Mouse (Mus musculus) forebrain, embryonic 10.5 days (tissue): ENCODE data around the gene Itga4. TPM values are rescaled to one million over a fixed set of nuclear protein-coding genes. Genes with fewer than 3 reads are reported as not detected.

Source experiments
- DNase-seq: peaks from one replicate; pipeline ENCODE4 v3.0.0-alpha.2; 2017; ENCODE audit warnings: low spot score; ENCODE audit errors: extremely low spot score
- H3K27ac ChIP-seq: fragments of 300-500 bp; sonication (generic); 2 replicates; pipeline ENCODE4 v1.5.1; 2016; ENCODE audit warnings: mild to moderate bottlenecking
- H3K27me3 ChIP-seq: fragments of 300-500 bp; sonication (generic); 2 replicates; pipeline ENCODE4 v1.6.1; 2016; ENCODE audit warnings: mild to moderate bottlenecking; ENCODE audit not compliant: poor library complexity, severe bottlenecking
- H3K36me3 ChIP-seq: fragments of 300-500 bp; sonication (generic); replicated peaks from 2 replicates; pipeline ENCODE4 v1.6.1; 2016; ENCODE audit warnings: mild to moderate bottlenecking, moderate library complexity
- H3K4me1 ChIP-seq: fragments of 300-500 bp; sonication (generic); 2 replicates; pipeline ENCODE4 v1.6.1; 2016
- H3K4me3 ChIP-seq: fragments of 300-500 bp; sonication (generic); 2 replicates; pipeline ENCODE4 v1.5.1; 2016; ENCODE audit warnings: mild to moderate bottlenecking, moderate library complexity
- H3K9me3 ChIP-seq: fragments of 300-500 bp; sonication (generic); 2 replicates; pipeline ENCODE4 v1.6.1; 2016; ENCODE audit warnings: mild to moderate bottlenecking, moderate library complexity
- WGBS: fragments of 180-500 bp; shearing (Covaris S2); methylation state at CpG from one replicate; pipeline ENCODE4 v1.1.7; 2016; 5-methylcytosine and 5-hydroxymethylcytosine counted together
- polyA plus RNA-seq: library from polyadenylated mRNA; unstranded; fragments of >200 nt; fragmentation: Nextera tagmentation; extraction: Ambion mirVana; gene quantifications from 2 replicates; pipeline ENCODE4 v1.2.1, GENCODE M21; 2016

Gene Itga4
- polyA plus RNA-seq, 1 experiment from 2014 or later: 6.4 TPM

GRCm38 (mm10) chr2:79369905-79370304 is 114.7 kb downstream of the Itga4 start:
- Histone ChIP-seq H3K27ac (no peak overlapping the region), H3K27me3 (peaks cover under 1% of the 10 kb centered on the region; the same call in 1 of the 2 replicates), H3K36me3 (no peaks in the 10 kb centered on the region), H3K4me1 (peaks cover 15% of the 10 kb centered on the region), H3K9me3 (no peaks in the 10 kb centered on the region), H3K4me3 (no peak overlapping the region)
- DNase-seq: no peak
- 84% methylated on average over 4 of the region's 4 CpGs for WGBS

- Histone ChIP-seq H3K36me3 (no peaks in the 10 kb centered on the region), H3K9me3 (no peaks in the 10 kb centered on the region), H3K4me3 (no peak overlapping the region), H3K27me3 (peaks cover 10% of the 10 kb centered on the region; the same call in 1 of the 2 replicates), H3K27ac (no peak overlapping the region), H3K4me1 (peaks cover 15% of the 10 kb centered on the region)
- WGBS: 89% methylated on average over 9 of the region's 9 CpGs
- DNase-seq: no peak
These were observed 115.6 kb downstream of the Itga4 start for GRCm38 (mm10) chr2:79370711-79371312.

- 88% methylated on average over 7 of the region's 7 CpGs for WGBS
- no peak for DNase-seq
These were observed 116.3 kb downstream of the Itga4 start for GRCm38 (mm10) chr2:79371326-79372153.

GRCm38 (mm10) chr2:79372154-79372467 is 116.9 kb downstream of the Itga4 start:
- Histone ChIP-seq H3K9me3 (no peaks in the 10 kb centered on the region), H3K36me3 (no peaks in the 10 kb centered on the region), H3K27ac (no peak overlapping the region), H3K4me3 (no peak overlapping the region), H3K4me1 (peaks cover 15% of the 10 kb centered on the region), H3K27me3 (peaks cover 19% of the 10 kb centered on the region; the same call in 1 of the 2 replicates)
- 57% methylated on average over 2 of the region's 2 CpGs for WGBS
- DNase-seq: no peak

More at GRCm38 (mm10) chr2:79371326-79372153, 116.3 kb downstream of the Itga4 start:
- Histone ChIP-seq H3K36me3 (no peaks in the 10 kb centered on the region), H3K27ac (no peak overlapping the region), H3K27me3 (peaks cover 16% of the 10 kb centered on the region; the same call in 1 of the 2 replicates), H3K9me3 (no peaks in the 10 kb centered on the region), H3K4me1 (peaks cover 15% of the 10 kb centered on the region), H3K4me3 (no peak overlapping the region)

GRCm38 (mm10) chr2:79372486-79373200 is 117.4 kb downstream of the Itga4 start:
- Histone ChIP-seq H3K27ac (no peak overlapping the region), H3K27me3 (peaks cover 19% of the 10 kb centered on the region; the same call in 1 of the 2 replicates), H3K36me3 (no peaks in the 10 kb centered on the region), H3K9me3 (no peaks in the 10 kb centered on the region), H3K4me3 (no peak overlapping the region), H3K4me1 (peaks cover 11% of the 10 kb centered on the region)
- DNase-seq: no peak
- 54% methylated on average over 6 of the region's 6 CpGs for WGBS

- H3K36me3 ChIP-seq: no peaks in the 10 kb centered on the region
- H3K27ac ChIP-seq: peak overlapping the region; percentile 58; the same call in 1 of the 2 replicates
- WGBS: 70% methylated on average over 8 of the region's 8 CpGs
- H3K4me3 ChIP-seq: peak overlapping the region; percentile 8; the same call in 1 of the 2 replicates
- peaks cover 19% of the 10 kb centered on the region for H3K4me1 ChIP-seq
- no peak for DNase-seq
- no peaks in the 10 kb centered on the region for H3K9me3 ChIP-seq
- H3K27me3 ChIP-seq: peaks cover 34% of the 10 kb centered on the region
These were observed 123.3 kb downstream of the Itga4 start for GRCm38 (mm10) chr2:79378346-79379086.

- Histone ChIP-seq H3K36me3 (no peaks in the 10 kb centered on the region), H3K4me1 (peaks cover 19% of the 10 kb centered on the region), H3K27ac (0 out of 2 replicates have a peak overlapping the region, but pooled peaks have one; percentile 58), H3K9me3 (no peaks in the 10 kb centered on the region), H3K27me3 (peaks cover 34% of the 10 kb centered on the region), H3K4me3 (peak overlapping the region; percentile 8; the same call in 1 of the 2 replicates)
- peak; percentile 26 for DNase-seq
- 33% methylated on average over 12 of the region's 12 CpGs for WGBS
These were observed 124.1 kb downstream of the Itga4 start for GRCm38 (mm10) chr2:79379087-79380041.

Other genes with a start within 250 kb of the Itga4 start
- gene Neurod1, start 201.3 kb downstream of the Itga4 start, polyA plus RNA-seq: 10.1 and 13.2 TPM in 2 replicates
- 0.86 and 1.3 TPM in 2 replicates for gene Cerkl, start 201.4 kb downstream of the Itga4 start, polyA plus RNA-seq